Mouse (Mus musculus) liver, adult 2 months (tissue): Measurements from ENCODE around the gene Olfr610. TPM values are rescaled to one million over a fixed set of nuclear protein-coding genes. Genes with fewer than 3 reads are reported as not detected.

Experiments used
- DNase-seq: peaks from one replicate; pipeline ENCODE4 v3.0.0-alpha.2; 2011; ENCODE audit warnings: low read depth, low spot score; ENCODE audit errors: extremely low read depth
- H3K27ac ChIP-seq: fragments of 200-500 bp; replicated peaks from 2 replicates; pipeline ENCODE4 v1.5.1; 2012; ENCODE audit warnings: low read depth, mild to moderate bottlenecking, control low read depth, inconsistent platforms, low read length; ENCODE audit not compliant: insufficient read depth
- H3K27me3 ChIP-seq: fragments of 200-500 bp; 2 replicates; pipeline ENCODE4 v1.6.1; 2012; ENCODE audit warnings: mild to moderate bottlenecking, moderate library complexity, low read length, inconsistent platforms; ENCODE audit not compliant: control insufficient read depth, insufficient read depth
- H3K36me3 ChIP-seq: fragments of 200-500 bp; 2 replicates; pipeline ENCODE4 v1.6.1; 2012; ENCODE audit warnings: low read length, inconsistent platforms; ENCODE audit not compliant: control insufficient read depth, insufficient read depth
- H3K4me1 ChIP-seq: fragments of 200-500 bp; 2 replicates; pipeline ENCODE4 v1.6.1; 2011; ENCODE audit warnings: low read length; ENCODE audit not compliant: control insufficient read depth, insufficient read depth
- H3K4me3 ChIP-seq: fragments of 200-500 bp; 2 replicates; pipeline ENCODE4 v1.5.1; 2011; ENCODE audit warnings: low read depth, mild to moderate bottlenecking, control low read depth, low read length, moderate library complexity; ENCODE audit not compliant: insufficient read depth
- H3K79me2 ChIP-seq: fragments of 200-500 bp; 2 replicates; pipeline ENCODE4 v1.6.1; 2012; ENCODE audit warnings: inconsistent platforms, mild to moderate bottlenecking, low read length, moderate library complexity; ENCODE audit not compliant: control insufficient read depth, insufficient read depth
- H3K9ac ChIP-seq: fragments of 200-500 bp; 2 replicates; pipeline ENCODE4 v1.6.1; 2012; ENCODE audit warnings: low read depth, mild to moderate bottlenecking, control low read depth, inconsistent platforms, low read length
- CTCF ChIP-seq: fragments of 200-500 bp; IDR thresholded peaks from 2 replicates; pipeline ENCODE4 v1.5.1; 2011; ENCODE audit warnings: low read depth, low read length, control low read depth
- POLR2A ChIP-seq: fragments of 200-500 bp; IDR thresholded peaks from 2 replicates; pipeline ENCODE4 v1.6.1; 2011; ENCODE audit warnings: low read length, control low read depth; ENCODE audit not compliant: insufficient read depth; ENCODE audit errors: extremely low read depth
- WGBS: fragments of 180-500 bp; shearing (Covaris S2); methylation state at CpG from one replicate; pipeline ENCODE4 v1.1.7; 2018; 5-methylcytosine and 5-hydroxymethylcytosine counted together
- polyA plus RNA-seq: library from polyadenylated mRNA; depleted of rRNA; stranded (reverse); fragments of >200 nt; gene quantifications from 2 replicates; pipeline ENCODE4 v1.2.3, GENCODE M21; 2012; rRNA removed
- total RNA-seq: library from RNA; depleted of rRNA; stranded (reverse); fragments of >200 nt; gene quantifications from 2 replicates; pipeline ENCODE4 v1.2.3, GENCODE M21; 2014; rRNA removed

The Olfr610 gene
- total and polyA plus RNA-seq, 2 experiments = not detected

DNA sequence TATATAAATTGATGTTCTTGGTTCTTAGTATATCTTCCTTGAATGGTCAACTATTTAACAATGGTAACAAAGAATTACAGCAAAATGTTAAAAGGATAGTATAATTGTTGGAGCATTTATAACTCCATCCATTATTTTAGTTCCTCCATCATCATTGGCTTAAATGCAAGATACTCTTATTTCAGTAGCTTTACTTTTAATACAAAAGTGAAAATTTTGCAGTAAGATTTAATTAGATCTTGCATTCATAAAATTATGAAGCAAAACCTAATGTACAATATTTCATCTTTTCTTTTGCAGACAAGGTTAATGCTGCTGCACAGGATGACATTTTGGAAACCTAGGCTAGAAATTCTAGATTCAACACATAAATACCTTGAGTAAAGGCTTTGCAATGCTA lies 42.3 kb downstream of the Olfr610 start, which contains the start of gene Olfr608:
TSS of gene Olfr608 (plus strand) at position 301 of the 400 bp plus-strand sequence.
- Histone ChIP-seq H3K9ac (no peak within 1 kb of the TSS), H3K4me1 (no peaks in the 10 kb centered on the region), H3K4me3 (no peak within 1 kb of the TSS), H3K36me3 (no peaks in the 10 kb centered on the region), H3K79me2 (no peaks in the 10 kb centered on the region), H3K27me3 (no peaks in the 10 kb centered on the region), H3K27ac (no peak within 1 kb of the TSS)
- TF ChIP-seq POLR2A = no peak
- TF ChIP-seq CTCF = no peak
- no peak for DNase-seq

DNA sequence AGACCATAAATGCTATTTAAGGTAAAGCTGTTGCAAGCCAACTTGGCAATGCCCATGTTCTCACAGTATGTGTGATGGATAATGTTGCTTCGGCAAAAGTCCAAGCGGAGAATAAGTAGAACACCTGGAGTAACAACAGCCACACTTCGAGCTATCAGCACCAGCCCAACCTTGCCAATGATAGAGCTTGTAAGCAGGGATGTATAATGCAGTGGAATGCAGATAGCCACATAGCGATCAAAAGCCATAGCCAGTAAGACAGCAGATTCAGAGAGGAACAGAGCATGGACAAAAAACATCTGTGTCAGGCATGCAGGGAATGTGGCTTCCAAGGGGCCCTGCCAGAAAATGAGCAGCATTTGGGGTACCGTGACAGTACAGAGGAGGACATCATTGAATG lies 51.3 kb downstream of the Olfr610 start:
- H3K79me2 ChIP-seq = no peaks in the 10 kb centered on the region
- no peaks in the 10 kb centered on the region for H3K4me1 ChIP-seq
- DNase-seq = no peak
- H3K9ac ChIP-seq = no peak overlapping the region
- no peak for TF ChIP-seq POLR2A
- no peak for TF ChIP-seq CTCF
- H3K27me3 ChIP-seq = no peaks in the 10 kb centered on the region
- no peak overlapping the region for H3K27ac ChIP-seq
- no peak overlapping the region for H3K4me3 ChIP-seq
- H3K36me3 ChIP-seq = no peaks in the 10 kb centered on the region
- 89% methylated on average over 5 of the region's 5 CpGs for WGBS

Other genes with a start within 250 kb of the Olfr610 start
- gene Olfr596, start 206.5 kb downstream of the Olfr610 start, total RNA-seq = not detected in 2 replicates
- not detected in 2 replicates for gene Olfr596, start 206.5 kb downstream of the Olfr610 start, polyA plus RNA-seq
- not detected in 2 replicates for gene Olfr597, start 195.8 kb downstream of the Olfr610 start, total RNA-seq
- gene Olfr597, start 195.8 kb downstream of the Olfr610 start, polyA plus RNA-seq = not detected in 2 replicates
- not detected in 2 replicates for gene Olfr598, start 188.6 kb downstream of the Olfr610 start, total RNA-seq
- gene Olfr598, start 188.6 kb downstream of the Olfr610 start, polyA plus RNA-seq = not detected in 2 replicates
- not detected in 2 replicates for gene Olfr599, start 176.2 kb downstream of the Olfr610 start, total RNA-seq
- gene Olfr599, start 176.2 kb downstream of the Olfr610 start, polyA plus RNA-seq = not detected in 2 replicates
- not detected in 2 replicates for gene Olfr600, start 162.5 kb downstream of the Olfr610 start, total RNA-seq
- not detected in 2 replicates for gene Olfr600, start 162.5 kb downstream of the Olfr610 start, polyA plus RNA-seq
- not detected in 2 replicates for gene Olfr601, start 149.5 kb downstream of the Olfr610 start, total RNA-seq
- not detected in 2 replicates for gene Olfr601, start 149.5 kb downstream of the Olfr610 start, polyA plus RNA-seq
- gene Olfr603, start 125.9 kb downstream of the Olfr610 start, total RNA-seq = not detected in 2 replicates
- gene Olfr603, start 125.9 kb downstream of the Olfr610 start, polyA plus RNA-seq = not detected in 2 replicates
- gene Usp17lc, start 97.0 kb downstream of the Olfr610 start, total RNA-seq = not detected in 2 replicates
- not detected in 2 replicates for gene Usp17lc, start 97.0 kb downstream of the Olfr610 start, polyA plus RNA-seq
- not detected in 2 replicates for gene Olfr605, start 66.7 kb downstream of the Olfr610 start, total RNA-seq
- gene Olfr605, start 66.7 kb downstream of the Olfr610 start, polyA plus RNA-seq = not detected in 2 replicates
- not detected in 2 replicates for gene Olfr606, start 63.1 kb downstream of the Olfr610 start, total RNA-seq
- gene Olfr606, start 63.1 kb downstream of the Olfr610 start, polyA plus RNA-seq = not detected in 2 replicates
- gene Olfr607, start 48.0 kb downstream of the Olfr610 start, total RNA-seq = not detected in 2 replicates
- gene Olfr607, start 48.0 kb downstream of the Olfr610 start, polyA plus RNA-seq = not detected in 2 replicates
- not detected in 2 replicates for gene Olfr608, start 42.2 kb downstream of the Olfr610 start, total RNA-seq
- gene Olfr608, start 42.2 kb downstream of the Olfr610 start, polyA plus RNA-seq = not detected in 2 replicates
- not detected in 2 replicates for gene Olfr609, start 14.1 kb downstream of the Olfr610 start, total RNA-seq
- gene Olfr609, start 14.1 kb downstream of the Olfr610 start, polyA plus RNA-seq = not detected in 2 replicates
- not detected in 2 replicates for gene Olfr611, start 8.7 kb upstream of the Olfr610 start, total RNA-seq
- not detected in 2 replicates for gene Olfr611, start 8.7 kb upstream of the Olfr610 start, polyA plus RNA-seq
- not detected in 2 replicates for gene Olfr612, start 30.6 kb upstream of the Olfr610 start, total RNA-seq
- gene Olfr612, start 30.6 kb upstream of the Olfr610 start, polyA plus RNA-seq = not detected in 2 replicates
- gene Olfr613, start 36.0 kb upstream of the Olfr610 start, total RNA-seq = not detected in 2 replicates
- gene Olfr613, start 36.0 kb upstream of the Olfr610 start, polyA plus RNA-seq = not detected in 2 replicates
- not detected in 2 replicates for gene Olfr615, start 44.0 kb upstream of the Olfr610 start, total RNA-seq
- not detected in 2 replicates for gene Olfr615, start 44.0 kb upstream of the Olfr610 start, polyA plus RNA-seq
- gene Olfr616, start 57.0 kb upstream of the Olfr610 start, total RNA-seq = not detected in 2 replicates
- gene Olfr616, start 57.0 kb upstream of the Olfr610 start, polyA plus RNA-seq = not detected in 2 replicates
- not detected in 2 replicates for gene Olfr617, start 60.9 kb upstream of the Olfr610 start, total RNA-seq
- gene Olfr617, start 60.9 kb upstream of the Olfr610 start, polyA plus RNA-seq = not detected in 2 replicates
- not detected in 2 replicates for gene Olfr618, start 78.0 kb upstream of the Olfr610 start, total RNA-seq
- not detected in 2 replicates for gene Olfr618, start 78.0 kb upstream of the Olfr610 start, polyA plus RNA-seq
- not detected in 2 replicates for gene Olfr619, start 88.5 kb upstream of the Olfr610 start, total RNA-seq
- gene Olfr619, start 88.5 kb upstream of the Olfr610 start, polyA plus RNA-seq = not detected in 2 replicates
- gene Olfr620, start 100.4 kb upstream of the Olfr610 start, total RNA-seq = not detected in 2 replicates
- gene Olfr620, start 100.4 kb upstream of the Olfr610 start, polyA plus RNA-seq = not detected in 2 replicates
- gene Olfr622, start 130.6 kb upstream of the Olfr610 start, total RNA-seq = not detected in 2 replicates
- gene Olfr622, start 130.6 kb upstream of the Olfr610 start, polyA plus RNA-seq = not detected in 2 replicates
- gene Olfr623, start 151.6 kb upstream of the Olfr610 start, total RNA-seq = not detected in 2 replicates
- not detected in 2 replicates for gene Olfr623, start 151.6 kb upstream of the Olfr610 start, polyA plus RNA-seq
- under 0.01 and 0.07 TPM in 2 replicates for gene Olfr624, start 159.1 kb upstream of the Olfr610 start, total RNA-seq
- not detected in 2 replicates for gene Olfr624, start 159.1 kb upstream of the Olfr610 start, polyA plus RNA-seq
- not detected in 2 replicates for gene Olfr625-ps1, start 170.6 kb upstream of the Olfr610 start, total RNA-seq
- gene Olfr625-ps1, start 170.6 kb upstream of the Olfr610 start, polyA plus RNA-seq = not detected in 2 replicates
- gene Olfr243, start 202.5 kb upstream of the Olfr610 start, total RNA-seq = not detected in 2 replicates
- gene Olfr243, start 202.5 kb upstream of the Olfr610 start, polyA plus RNA-seq = not detected in 2 replicates
- gene Olfr628, start 218.3 kb upstream of the Olfr610 start, total RNA-seq = not detected in 2 replicates
- not detected in 2 replicates for gene Olfr628, start 218.3 kb upstream of the Olfr610 start, polyA plus RNA-seq
- gene Olfr629, start 232.8 kb upstream of the Olfr610 start, total RNA-seq = not detected in 2 replicates
- gene Olfr629, start 232.8 kb upstream of the Olfr610 start, polyA plus RNA-seq = not detected in 2 replicates
- not detected in 2 replicates for gene Olfr630, start 245.2 kb upstream of the Olfr610 start, total RNA-seq
- not detected in 2 replicates for gene Olfr630, start 245.2 kb upstream of the Olfr610 start, polyA plus RNA-seq